Mouse (Mus musculus) heart, adult 2 months (tissue): ENCODE measurements around the gene Ppp2r2d. TPM values are rescaled to one million over a fixed set of nuclear protein-coding genes. Genes with fewer than 3 reads are reported as not detected.

Source experiments
- DNase-seq, 2 experiments: peaks; one replicate each; pipeline ENCODE4 v3.0.0; 2021
- H3K27ac ChIP-seq: fragments of 200-600 bp; 2 replicates; pipeline ENCODE4 v1.8.1; 2022
- H3K27me3 ChIP-seq: fragments of 200-500 bp; 2 replicates; pipeline ENCODE4 v1.6.1; 2012; ENCODE audit warnings: mild to moderate bottlenecking, low read length, inconsistent platforms, mixed read lengths; ENCODE audit not compliant: control insufficient read depth, insufficient read depth
- H3K36me3 ChIP-seq: fragments of 200-500 bp; 2 replicates; pipeline ENCODE4 v1.6.1; 2012; ENCODE audit warnings: low read length, inconsistent platforms; ENCODE audit not compliant: control insufficient read depth, insufficient read depth
- H3K4me1 ChIP-seq: fragments of 200-500 bp; 2 replicates; pipeline ENCODE4 v1.6.1; 2011; ENCODE audit warnings: low read length; ENCODE audit not compliant: control insufficient read depth, insufficient read depth
- H3K4me3 ChIP-seq: fragments of 200-600 bp; 2 replicates; pipeline ENCODE4 v1.8.1; 2022
- H3K79me2 ChIP-seq: fragments of 200-500 bp; replicated peaks from 2 replicates; pipeline ENCODE4 v1.6.1; 2012; ENCODE audit warnings: mild to moderate bottlenecking, inconsistent platforms, low read length, moderate library complexity, mixed read lengths; ENCODE audit not compliant: control insufficient read depth, insufficient read depth
- H3K9ac ChIP-seq: fragments of 200-500 bp; 2 replicates; pipeline ENCODE4 v1.6.1; 2012; ENCODE audit warnings: low read depth, mild to moderate bottlenecking, control low read depth, inconsistent platforms, low read length, mixed read lengths
- CTCF ChIP-seq: fragments of 200-600 bp; IDR thresholded peaks from 2 replicates; pipeline ENCODE4 v1.8.1; 2022; ENCODE audit warnings: antibody characterized with exemption, mild to moderate bottlenecking, moderate library complexity
- EP300 ChIP-seq: fragments of 200-500 bp; IDR thresholded peaks from 2 replicates; pipeline ENCODE4 v1.6.1; 2011; ENCODE audit warnings: low read depth, low read length, control low read depth; ENCODE audit not compliant: insufficient read depth
- POLR2A ChIP-seq: fragments of 200-500 bp; IDR thresholded peaks from 2 replicates; pipeline ENCODE4 v1.6.1; 2011; ENCODE audit warnings: mild to moderate bottlenecking, low read depth, low read length, control low read depth; ENCODE audit not compliant: insufficient read depth
- WGBS: fragments of 180-500 bp; shearing (Covaris S2); methylation state at CpG from one replicate; pipeline ENCODE4 v1.1.7; 2018; 5-methylcytosine and 5-hydroxymethylcytosine counted together
- intact Hi-C: fragments of 180-260 bp; cut with DNase I; formaldehyde crosslinking; loops from one replicate; pipeline ENCODE4 v1.15.1; 2025
- polyA plus RNA-seq: library from polyadenylated mRNA; depleted of rRNA; stranded (reverse); fragments of >200 nt; gene quantifications from 2 replicates; pipeline ENCODE4 v1.2.3, GENCODE M21; 2012
- total RNA-seq, 2 experiments: library from RNA; stranded (reverse); gene quantifications; 2 replicates each; pipeline ENCODE4 v1.2.3; 2021

The Ppp2r2d gene
- total and polyA plus RNA-seq, 3 experiments: 18.2 to 42.4 (median 37.7) TPM

DNA sequence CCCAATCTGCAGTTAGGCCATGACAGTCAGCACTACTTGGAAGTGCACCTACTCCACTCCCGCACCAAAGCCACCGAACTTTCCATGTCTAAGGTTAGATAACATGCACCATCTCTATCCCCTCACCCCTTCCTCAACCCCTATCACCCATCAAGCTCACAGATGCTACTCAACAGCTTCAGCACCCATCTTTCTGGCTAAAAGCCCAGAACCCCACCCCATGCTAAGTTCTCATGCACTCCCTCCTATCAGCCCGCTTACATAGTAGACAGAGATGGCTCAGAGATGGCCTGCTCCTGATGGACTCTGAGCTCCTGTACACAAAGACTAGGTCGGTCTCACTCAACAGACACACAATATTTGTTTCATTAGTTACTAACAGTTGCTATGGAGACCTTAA is 2.5 kb upstream of the Ppp2r2d start:
- peaks cover 2% of the 10 kb centered on the region; the same call in 1 of the 2 replicates for H3K36me3 ChIP-seq
- no peaks in the 10 kb centered on the region for H3K27me3 ChIP-seq
- no peak overlapping the region for H3K9ac ChIP-seq
- H3K4me3 ChIP-seq: no peak overlapping the region
- WGBS: 87% methylated on average over 4 of the region's 4 CpGs
- TF ChIP-seq POLR2A: no peak
- TF ChIP-seq CTCF: no peak
- no peak for TF ChIP-seq EP300
- H3K4me1 ChIP-seq: peaks cover 13% of the 10 kb centered on the region
- DNase-seq: no peak
- no peak overlapping the region for H3K27ac ChIP-seq
- intact Hi-C loops: loop anchor here (1.0 kb wide), 1 partner anchor 78 kb away; no protein-coding TSS in a partner anchor
- peaks cover 5% of the 10 kb centered on the region for H3K79me2 ChIP-seq

DNA sequence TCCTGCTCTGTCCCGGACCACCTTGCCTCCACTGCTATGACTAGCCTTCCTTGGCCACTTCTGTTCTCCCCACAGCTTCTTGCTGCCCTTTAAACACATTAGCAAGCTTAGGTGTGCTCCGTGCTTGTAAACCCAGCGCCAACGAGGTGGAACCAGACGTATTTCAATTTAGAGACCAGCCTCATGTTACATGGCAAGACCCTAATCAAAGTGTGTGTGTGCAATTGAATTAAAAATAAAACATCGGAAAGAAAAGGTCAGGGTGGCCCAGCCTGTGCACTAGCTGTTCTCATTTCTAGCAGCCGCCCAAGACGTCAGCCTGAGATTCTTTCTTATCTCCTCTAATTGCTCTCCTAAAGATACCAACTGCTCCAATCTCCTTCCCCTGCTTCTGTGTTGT is 768 bp upstream of the Ppp2r2d start:
- peaks cover 8% of the 10 kb centered on the region for H3K36me3 ChIP-seq
- H3K27ac ChIP-seq: peak overlapping the region; percentile 99
- no peak for DNase-seq
- intact Hi-C loops: loop anchor here (5.0 kb wide), 1 partner anchor 62 kb away; the partner anchor contains the start of gene Bnip3
- peak overlapping the region; percentile 75 for H3K4me3 ChIP-seq
- 20% methylated on average over 8 of the region's 8 CpGs for WGBS
- H3K9ac ChIP-seq: peak overlapping the region; percentile 33
- no peaks in the 10 kb centered on the region for H3K27me3 ChIP-seq
- no peak for TF ChIP-seq POLR2A
- no peak for TF ChIP-seq CTCF
- TF ChIP-seq EP300: no peak
- H3K4me1 ChIP-seq: peaks cover 14% of the 10 kb centered on the region
- peaks cover 5% of the 10 kb centered on the region for H3K79me2 ChIP-seq

DNA sequence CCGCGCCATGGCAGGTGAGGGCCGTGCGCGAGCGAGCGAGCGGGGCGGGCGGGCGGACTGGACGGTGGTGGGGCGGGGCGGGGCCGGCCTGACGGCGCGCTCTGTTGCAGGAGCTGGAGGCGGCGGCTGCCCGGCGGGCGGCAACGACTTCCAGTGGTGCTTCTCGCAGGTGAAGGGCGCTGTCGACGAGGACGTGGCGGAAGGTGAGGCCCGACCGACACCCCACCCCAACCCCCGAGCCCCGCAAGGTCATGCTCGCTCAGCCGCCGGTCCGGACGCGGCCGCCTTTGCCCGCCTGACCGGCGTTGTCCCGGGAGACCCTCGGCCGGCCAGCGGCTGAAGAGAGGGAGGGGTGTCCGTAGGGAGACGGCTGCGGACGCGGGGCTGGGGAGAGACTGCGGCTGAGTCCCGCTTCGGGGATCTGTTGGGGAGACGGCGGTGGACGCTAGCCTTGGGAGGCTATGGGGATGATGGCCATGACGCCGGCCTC is 668 bp downstream of the Ppp2r2d start:
- peaks cover 14% of the 10 kb centered on the region for H3K4me1 ChIP-seq
- intact Hi-C loops: loop anchor here (5.0 kb wide), 1 partner anchor 61 kb away; the partner anchor contains the start of gene Bnip3
- under 1% methylated on average over 37 of the region's 61 CpGs for WGBS

DNA sequence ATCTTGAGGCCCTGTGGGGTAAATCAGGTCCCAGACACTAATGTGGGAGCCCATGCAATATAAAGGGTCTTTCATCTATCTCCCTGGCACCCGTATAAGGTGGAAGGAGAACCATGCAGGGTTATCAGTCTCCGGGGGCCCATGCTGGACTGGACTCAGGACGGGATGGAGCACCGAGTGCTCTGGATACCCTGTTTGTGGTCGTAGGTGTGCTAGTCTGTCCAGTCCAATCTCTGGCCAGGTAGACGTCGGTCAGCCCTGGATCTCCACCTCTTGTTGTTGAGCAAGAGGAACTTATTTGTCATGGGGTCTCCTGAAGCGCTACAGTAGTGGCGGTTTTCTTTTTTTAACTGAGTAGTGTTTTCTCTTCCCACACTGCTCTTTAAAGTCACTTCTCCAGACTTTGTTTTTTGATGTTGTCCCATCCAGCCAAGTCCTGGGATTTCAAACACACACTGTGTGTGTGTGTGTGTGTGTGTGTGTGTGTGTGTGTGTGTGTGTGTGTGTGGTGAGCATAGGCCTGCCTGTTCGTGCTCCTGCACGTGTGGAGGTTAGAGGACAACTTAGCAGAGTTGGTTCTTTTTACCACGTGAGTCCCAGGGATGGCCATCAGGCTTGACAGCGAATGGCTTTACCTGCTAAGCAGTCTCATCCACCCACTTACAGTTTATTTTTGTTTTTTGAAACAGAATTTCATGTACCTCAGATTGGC is 1.6 kb downstream of the Ppp2r2d start:
- Histone ChIP-seq H3K4me3 (peak overlapping the region; percentile 75), H3K9ac (peak overlapping the region; percentile 98), H3K27ac (peak overlapping the region; percentile 99), H3K27me3 (no peaks in the 10 kb centered on the region), H3K36me3 (peaks cover 13% of the 10 kb centered on the region), H3K79me2 (peaks cover 7% of the 10 kb centered on the region), H3K4me1 (peaks cover 14% of the 10 kb centered on the region)
- WGBS: 14% methylated on average over 13 of the region's 13 CpGs
- intact Hi-C loops: loop anchor here (5.0 kb wide), 1 partner anchor 60 kb away; the partner anchor contains the start of gene Bnip3
- no peak for TF ChIP-seq EP300
- TF ChIP-seq CTCF: no peak
- no peak for TF ChIP-seq POLR2A
- no peak for DNase-seq

More for the DNA sequence above, 668 bp downstream of the Ppp2r2d start:
- H3K9ac ChIP-seq: peak overlapping the region; percentile 98
- peak overlapping the region; percentile 99 for H3K27ac ChIP-seq
- TF ChIP-seq POLR2A (no peak), EP300 (no peak), CTCF (no peak)
- peak overlapping the region; percentile 75 for H3K4me3 ChIP-seq
- DNase-seq: peak in 1 of 2 experiments; percentile 79
- H3K36me3 ChIP-seq: peaks cover 10% of the 10 kb centered on the region
- no peaks in the 10 kb centered on the region for H3K27me3 ChIP-seq
- H3K79me2 ChIP-seq: peaks cover 7% of the 10 kb centered on the region

DNA sequence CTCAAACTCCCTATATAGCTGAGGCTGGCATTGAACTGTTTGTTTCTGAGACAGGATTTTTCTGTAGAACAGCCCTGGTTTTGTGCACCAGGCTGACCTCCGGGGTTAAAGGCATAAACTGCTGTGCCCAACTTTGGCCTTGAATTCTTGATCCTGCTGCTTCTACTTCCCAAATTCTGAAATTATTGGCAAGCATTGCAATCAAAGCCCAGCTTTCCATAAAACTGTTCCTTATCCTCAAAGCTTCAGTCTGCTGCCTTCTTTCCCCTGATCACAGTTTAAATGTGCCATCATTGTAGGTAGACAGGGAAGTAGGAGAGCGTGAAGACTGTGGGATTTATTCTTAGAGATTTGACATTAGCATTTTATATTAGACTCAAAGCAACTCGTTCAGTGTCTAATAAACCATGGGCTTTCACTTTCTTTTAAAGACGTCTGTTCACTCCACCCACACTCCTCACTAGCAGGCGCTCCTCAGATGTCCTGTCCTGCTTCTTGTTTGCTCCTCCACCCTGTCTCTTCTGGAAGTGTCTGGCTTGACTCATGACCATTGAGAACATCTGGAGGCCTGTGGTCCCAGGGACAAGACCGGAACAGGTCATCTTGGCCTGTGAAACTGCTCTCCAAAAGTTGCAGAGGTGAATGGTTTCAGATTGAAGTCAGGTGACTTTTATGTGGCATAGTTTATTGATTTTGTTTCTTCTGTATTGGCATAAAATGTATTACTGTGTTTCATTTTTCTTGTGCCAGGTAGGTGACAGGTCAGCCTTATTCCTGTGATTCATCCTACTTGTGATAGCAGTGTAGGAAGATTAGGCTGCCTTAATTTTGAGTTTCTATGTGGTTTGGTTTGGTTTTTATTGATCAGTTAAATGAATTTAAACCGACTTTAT is 2.4 kb downstream of the Ppp2r2d start:
- no peak overlapping the region for H3K9ac ChIP-seq
- intact Hi-C loops: loop anchor here (5.0 kb wide), 1 partner anchor 59 kb away; the partner anchor contains the start of gene Bnip3

More for the DNA sequence above, 2.4 kb downstream of the Ppp2r2d start:
- peaks cover 7% of the 10 kb centered on the region for H3K79me2 ChIP-seq
- no peak for TF ChIP-seq CTCF
- TF ChIP-seq POLR2A: no peak
- no peak for TF ChIP-seq EP300
- 55% methylated on average over 7 of the region's 7 CpGs for WGBS
- H3K4me1 ChIP-seq: peaks cover 14% of the 10 kb centered on the region
- peak overlapping the region; percentile 15 for H3K27ac ChIP-seq
- peak overlapping the region; percentile 10 for H3K4me3 ChIP-seq
- H3K36me3 ChIP-seq: peaks cover 15% of the 10 kb centered on the region
- DNase-seq: no peak
- no peaks in the 10 kb centered on the region for H3K27me3 ChIP-seq
